Mouse (Mus musculus) spleen, postnatal 0 days (tissue): ENCODE measurements around the gene Prdm16. TPM values are rescaled to one million over a fixed set of nuclear protein-coding genes. Genes with fewer than 3 reads are reported as not detected.

Experiments
- polyA plus RNA-seq: library from polyadenylated mRNA; unstranded; fragments of >200 nt; fragmentation: Nextera tagmentation; extraction: Ambion mirVana; gene quantifications from 2 replicates; pipeline ENCODE4 v1.2.1, GENCODE M21; 2015

The Prdm16 gene
- 3.5 and 3.8 TPM in 2 replicates for polyA plus RNA-seq

GRCm38 (mm10) chr4:154636721-154637311 is at the start of gene Prdm16:
Prdm16 (minus strand) TSS chr4:154636873.

GRCm38 (mm10) chr4:154667767-154668166 is 31.1 kb upstream of the Prdm16 start, which contains the start of gene Actrt2:
Actrt2 (minus strand) TSS chr4:154667867.

GRCm38 (mm10) chr4:154335761-154336160 is 300.9 kb downstream of the Prdm16 start, which contains the start of gene B230104I21Rik:
B230104I21Rik (plus strand) TSS chr4:154336127.

GRCm38 (mm10) chr4:154301466-154301881 is 335.2 kb downstream of the Prdm16 start, which contains the start of gene Arhgef16:
Arhgef16 (minus strand) TSS chr4:154301676.

Other genes starting within 250 kb of the Prdm16 start
- gene Actrt2, start 31.0 kb upstream of the Prdm16 start, polyA plus RNA-seq = not detected in 2 replicates
- gene Ttc34, start 200.6 kb upstream of the Prdm16 start, polyA plus RNA-seq = 0.05 TPM in 2 replicates
- gene Mmel1, start 232.7 kb upstream of the Prdm16 start, polyA plus RNA-seq = 1.3 and 1.5 TPM in 2 replicates